Mouse (Mus musculus) forebrain, embryonic 14.5 days (tissue): ENCODE results near the gene Mapkapk5. TPM values are rescaled to one million over a fixed set of nuclear protein-coding genes. Genes with fewer than 3 reads are reported as not detected.

Experiments used
- ATAC-seq: fragments of 200-750 bp; cut with Nextera tagmentation; 2 replicates; pipeline ENCODE4 v1.8.0; 2017; ENCODE audit warnings: mild to moderate bottlenecking, moderate library complexity
- DNase-seq: peaks from one replicate; pipeline ENCODE4 v3.0.0-alpha.2; 2015; ENCODE audit warnings: low spot score
- H3K27ac ChIP-seq: fragments of 300-500 bp; sonication (generic); 2 replicates; pipeline ENCODE4 v1.5.1; 2014; ENCODE audit warnings: low read depth, mild to moderate bottlenecking, control low read depth, low read length, moderate library complexity
- H3K27me3 ChIP-seq: fragments of 300-500 bp; sonication (generic); replicated peaks from 2 replicates; pipeline ENCODE4 v1.6.1; 2014; ENCODE audit warnings: low read length, control low read depth, mixed read lengths; ENCODE audit not compliant: control insufficient read depth, insufficient read depth
- H3K36me3 ChIP-seq: fragments of 300-500 bp; sonication (generic); 2 replicates; pipeline ENCODE4 v1.6.1; 2014; ENCODE audit warnings: low read length, control low read depth; ENCODE audit not compliant: control insufficient read depth, insufficient read depth
- H3K4me1 ChIP-seq: fragments of 300-500 bp; sonication (generic); 2 replicates; pipeline ENCODE4 v1.6.1; 2014; ENCODE audit warnings: antibody characterized with exemption, low read length, control low read depth; ENCODE audit not compliant: control insufficient read depth, insufficient read depth
- H3K4me2 ChIP-seq: fragments of 300-500 bp; sonication (generic); 2 replicates; pipeline ENCODE4 v1.6.1; 2014; ENCODE audit warnings: mild to moderate bottlenecking, control low read depth, low read length
- H3K4me3 ChIP-seq: fragments of 300-500 bp; sonication (generic); 2 replicates; pipeline ENCODE4 v1.5.1; 2014; ENCODE audit warnings: low read depth, low read length, control low read depth
- H3K9ac ChIP-seq: fragments of 300-500 bp; sonication (generic); 2 replicates; pipeline ENCODE4 v1.6.1; 2014; ENCODE audit warnings: mild to moderate bottlenecking, low read length, control low read depth, moderate library complexity
- H3K9me3 ChIP-seq: fragments of 300-500 bp; sonication (generic); replicated peaks from 2 replicates; pipeline ENCODE4 v1.6.1; 2016; ENCODE audit warnings: low read length, control low read depth, mixed read lengths; ENCODE audit not compliant: control insufficient read depth
- WGBS: fragments of 180-500 bp; shearing (Covaris S2); extraction: QIAGEN DNeasy Blood & Tissue Kit; methylation state at CpG from one replicate; pipeline ENCODE4 v1.1.7; 2014; 5-methylcytosine and 5-hydroxymethylcytosine counted together
- polyA plus RNA-seq: library from polyadenylated mRNA; unstranded; fragments of >200 nt; fragmentation: Nextera tagmentation; extraction: Ambion mirVana; gene quantifications from 2 replicates; pipeline ENCODE4 v1.2.1, GENCODE M21; 2014

The Mapkapk5 gene
- polyA plus RNA-seq, 1 experiment from 2014 or later, result 55.8 TPM

- 89% methylated on average over 5 of the region's 5 CpGs for WGBS
- no peak for ATAC-seq
Measured at GRCm38 (mm10) chr5:121484801-121485200, 60.9 kb downstream of the Mapkapk5 start.

GRCm38 (mm10) chr5:121477680-121478079, 68.0 kb downstream of the Mapkapk5 start:
- Histone ChIP-seq H3K4me2 (no peak overlapping the region), H3K27ac (no peak overlapping the region), H3K9ac (no peak overlapping the region), H3K36me3 (no peaks in the 10 kb centered on the region), H3K9me3 (no peaks in the 10 kb centered on the region), H3K27me3 (no peaks in the 10 kb centered on the region), H3K4me1 (no peaks in the 10 kb centered on the region), H3K4me3 (no peak overlapping the region)
- DNase-seq (peak; percentile 89), ATAC-seq (no peak)
- WGBS, result 35% methylated on average over 3 of the region's 3 CpGs

More at GRCm38 (mm10) chr5:121484801-121485200, 60.9 kb downstream of the Mapkapk5 start:
- H3K36me3 ChIP-seq, result no peaks in the 10 kb centered on the region
- H3K4me2 ChIP-seq, result no peak overlapping the region
- no peak overlapping the region for H3K4me3 ChIP-seq
- H3K27ac ChIP-seq, result no peak overlapping the region
- no peaks in the 10 kb centered on the region for H3K4me1 ChIP-seq
- H3K9ac ChIP-seq, result no peak overlapping the region
- no peaks in the 10 kb centered on the region for H3K27me3 ChIP-seq
- H3K9me3 ChIP-seq, result no peaks in the 10 kb centered on the region
- DNase-seq, result no peak

GRCm38 (mm10) chr5:121476040-121476439, 69.7 kb downstream of the Mapkapk5 start:
- H3K4me3 ChIP-seq, result no peak overlapping the region
- no peak for ATAC-seq
- no peaks in the 10 kb centered on the region for H3K9me3 ChIP-seq
- H3K27ac ChIP-seq, result no peak overlapping the region
- no peaks in the 10 kb centered on the region for H3K27me3 ChIP-seq
- WGBS, result 76% methylated on average over 1 of the region's 1 CpGs
- DNase-seq, result no peak
- H3K9ac ChIP-seq, result no peak overlapping the region
- no peaks in the 10 kb centered on the region for H3K36me3 ChIP-seq
- no peaks in the 10 kb centered on the region for H3K4me1 ChIP-seq
- no peak overlapping the region for H3K4me2 ChIP-seq

Other genes with a start within 250 kb of the Mapkapk5 start
- 129 and 140 TPM in 2 replicates for gene Trafd1, start 160.3 kb downstream of the Mapkapk5 start, polyA plus RNA-seq
- gene Naa25, start 148.0 kb downstream of the Mapkapk5 start, polyA plus RNA-seq, result 54.7 and 61.9 TPM in 2 replicates
- 1.0 and 1.7 TPM in 2 replicates for gene Tmem116, start 94.0 kb downstream of the Mapkapk5 start, polyA plus RNA-seq
- gene Erp29, start 93.4 kb downstream of the Mapkapk5 start, polyA plus RNA-seq, result 125 and 138 TPM in 2 replicates
- gene Adam1b, start 42.5 kb downstream of the Mapkapk5 start, polyA plus RNA-seq, result not detected in 2 replicates
- gene Adam1a, start 423 bp downstream of the Mapkapk5 start, polyA plus RNA-seq, result 2.2 and 3.2 TPM in 2 replicates
- not detected in 2 replicates for gene Gm42878, start 423 bp downstream of the Mapkapk5 start, polyA plus RNA-seq
- 38.3 and 42.2 TPM in 2 replicates for gene Aldh2, start 47.9 kb upstream of the Mapkapk5 start, polyA plus RNA-seq
- 1.1 and 1.2 TPM in 2 replicates for gene Acad12, start 73.0 kb upstream of the Mapkapk5 start, polyA plus RNA-seq
- gene Acad10, start 114.6 kb upstream of the Mapkapk5 start, polyA plus RNA-seq, result 0.84 and 1.1 TPM in 2 replicates
- gene Brap, start 114.7 kb upstream of the Mapkapk5 start, polyA plus RNA-seq, result 36.8 and 43.5 TPM in 2 replicates
- 43.5 and 49.5 TPM in 2 replicates for gene Atxn2, start 165.4 kb upstream of the Mapkapk5 start, polyA plus RNA-seq